Mouse (Mus musculus) yolk sac, embryonic 10.5 days (tissue): Measurements from ENCODE around the gene Olfr361.
"Not testable (repeated sequence)": the region's sequence is repeated elsewhere in the genome, so short reads cannot be mapped to it uniquely, and the experiment has no call there.

ENCODE experiments used
- DNase-seq: peaks from one replicate; pipeline ENCODE4 v3.0.0-alpha.2; 2017; ENCODE audit warnings: low spot score

The Olfr361 gene

GRCm38 (mm10) chr2:37089190-37089589 is at the start of gene Olfr361:
Gene Olfr361 (minus strand): TSS chr2:37089290.
- not testable (repeated sequence) for DNase-seq

- DNase-seq = no peak
Measured at GRCm38 (mm10) chr2:37117810-37118209, 28.7 kb upstream of the Olfr361 start, which contains the start of gene Olfr362. Gene Olfr362 (minus strand): TSS chr2:37117910.

GRCm38 (mm10) chr2:37065446-37065845 is 23.6 kb downstream of the Olfr361 start, which contains the start of gene Olfr360:
Gene Olfr360 (plus strand): TSS chr2:37065746.
- DNase-seq = no peak
